Mouse (Mus musculus) embryonic facial prominence, embryonic 14.5 days (tissue): Measurements from ENCODE around the gene 1700014D04Rik. TPM values are rescaled to one million over a fixed set of nuclear protein-coding genes. Genes with fewer than 3 reads are reported as not detected.
"Not testable (repeated sequence)": the region's sequence is repeated elsewhere in the genome, so short reads cannot be mapped to it uniquely, and the experiment has no call there.

ENCODE experiments used
- ATAC-seq: fragments of 200-750 bp; cut with Nextera tagmentation; 2 replicates; pipeline ENCODE4 v1.8.0; 2017; ENCODE audit warnings: low read depth, moderate number of reproducible peaks, moderate TSS enrichment
- DNase-seq: peaks from one replicate; pipeline ENCODE4 v3.0.0-alpha.2; 2015; ENCODE audit warnings: low spot score
- H3K27ac ChIP-seq: fragments of 300-500 bp; sonication (generic); replicated peaks from 2 replicates; pipeline ENCODE4 v1.5.1; 2014; ENCODE audit warnings: low read depth, mild to moderate bottlenecking, low read length, moderate library complexity
- H3K27me3 ChIP-seq: fragments of 300-500 bp; sonication (generic); replicated peaks from 2 replicates; pipeline ENCODE4 v1.6.1; 2014; ENCODE audit warnings: low read length; ENCODE audit not compliant: control insufficient read depth, insufficient read depth
- H3K36me3 ChIP-seq: fragments of 300-500 bp; sonication (generic); 2 replicates; pipeline ENCODE4 v1.6.1; 2014; ENCODE audit warnings: low read length, mixed read lengths; ENCODE audit not compliant: control insufficient read depth, insufficient read depth
- H3K4me1 ChIP-seq: fragments of 300-500 bp; sonication (generic); 2 replicates; pipeline ENCODE4 v1.6.1; 2014; ENCODE audit warnings: antibody characterized with exemption, low read length; ENCODE audit not compliant: control insufficient read depth, insufficient read depth
- H3K4me2 ChIP-seq: fragments of 300-500 bp; sonication (generic); 2 replicates; pipeline ENCODE4 v1.6.1; 2014; ENCODE audit warnings: low read depth, mild to moderate bottlenecking, low read length, moderate library complexity, mixed read lengths
- H3K4me3 ChIP-seq: fragments of 300-500 bp; sonication (generic); 2 replicates; pipeline ENCODE4 v1.5.1; 2014; ENCODE audit warnings: low read depth, mild to moderate bottlenecking, low read length
- H3K9ac ChIP-seq: fragments of 300-500 bp; sonication (generic); 2 replicates; pipeline ENCODE4 v1.6.1; 2014; ENCODE audit warnings: low read depth, mild to moderate bottlenecking, low read length, moderate library complexity, mixed read lengths
- H3K9me3 ChIP-seq: fragments of 300-500 bp; sonication (generic); 2 replicates; pipeline ENCODE4 v1.6.1; 2016; ENCODE audit warnings: low read length; ENCODE audit not compliant: control insufficient read depth
- WGBS: fragments of 180-500 bp; shearing (Covaris S2); extraction: QIAGEN DNeasy Blood & Tissue Kit; methylation state at CpG from one replicate; pipeline ENCODE4 v1.1.7; 2014; 5-methylcytosine and 5-hydroxymethylcytosine counted together
- polyA plus RNA-seq: library from polyadenylated mRNA; unstranded; fragments of >200 nt; fragmentation: Nextera tagmentation; extraction: Ambion mirVana; gene quantifications from 2 replicates; pipeline ENCODE4 v1.2.1, GENCODE M21; 2014

The 1700014D04Rik gene
- polyA plus RNA-seq, 1 experiment from 2014 or later, result not detected

GRCm38 (mm10) chr13:59728378-59729093, 18.0 kb downstream of the 1700014D04Rik start:
- Histone ChIP-seq H3K9me3 (no peaks in the 10 kb centered on the region), H3K27ac (no peak overlapping the region), H3K4me3 (no peak overlapping the region), H3K4me2 (no peak overlapping the region), H3K4me1 (0 out of 2 replicates have a peak, but pooled peaks cover 6% of the 10 kb centered on the region), H3K27me3 (no peaks in the 10 kb centered on the region), H3K36me3 (no peaks in the 10 kb centered on the region), H3K9ac (no peak overlapping the region)
- ATAC-seq (peak; percentile 90), DNase-seq (peak; percentile 90)
- 35% methylated on average over 6 of the region's 7 CpGs for WGBS

DNA sequence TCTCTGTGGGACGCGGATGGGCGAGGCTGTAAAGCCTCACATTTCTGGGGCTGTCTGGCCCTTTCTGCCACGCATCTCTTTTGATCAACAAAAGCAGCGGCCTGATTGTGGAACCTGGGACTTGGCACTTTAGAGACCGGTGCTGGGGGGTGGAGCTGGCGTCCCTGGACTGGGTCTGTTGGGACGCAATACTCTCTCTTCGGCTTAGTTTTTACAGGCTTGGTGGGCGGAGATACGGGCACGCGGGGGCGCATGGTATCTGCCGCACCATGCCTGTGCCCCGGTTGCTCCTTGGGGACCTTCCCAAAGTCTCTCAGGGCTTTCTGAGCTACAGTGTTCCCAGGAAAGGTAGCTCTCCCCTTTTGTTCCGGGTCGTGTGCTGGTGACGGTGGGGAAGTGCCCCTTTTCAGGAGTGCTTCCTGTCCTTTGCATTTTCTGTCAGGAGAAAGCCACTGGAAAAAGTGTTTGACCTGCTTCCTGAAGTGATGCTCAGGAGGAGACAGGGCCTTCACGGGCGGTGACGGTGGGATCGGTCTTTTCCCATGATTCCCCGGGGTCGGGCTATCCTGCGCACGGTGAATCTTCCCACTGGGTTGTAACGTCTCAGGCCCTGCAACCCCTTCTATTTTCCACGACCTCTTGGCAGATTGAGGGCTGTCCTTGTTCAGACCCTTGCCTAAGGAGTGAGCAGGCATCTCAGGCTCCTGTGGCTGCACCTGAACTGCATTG, 20.2 kb downstream of the 1700014D04Rik start:
- Histone ChIP-seq H3K9ac (peak overlapping the region; percentile 48; the same call in 1 of the 2 replicates), H3K9me3 (no peaks in the 10 kb centered on the region), H3K36me3 (no peaks in the 10 kb centered on the region), H3K27ac (no peak overlapping the region), H3K4me2 (peak overlapping the region; percentile 41), H3K4me3 (peak overlapping the region; percentile 16; the same call in 1 of the 2 replicates), H3K4me1 (0 out of 2 replicates have a peak, but pooled peaks cover 6% of the 10 kb centered on the region), H3K27me3 (no peaks in the 10 kb centered on the region)
- ATAC-seq (no peak), DNase-seq (no peak)
- WGBS, result 32% methylated on average over 29 of the region's 29 CpGs

DNA sequence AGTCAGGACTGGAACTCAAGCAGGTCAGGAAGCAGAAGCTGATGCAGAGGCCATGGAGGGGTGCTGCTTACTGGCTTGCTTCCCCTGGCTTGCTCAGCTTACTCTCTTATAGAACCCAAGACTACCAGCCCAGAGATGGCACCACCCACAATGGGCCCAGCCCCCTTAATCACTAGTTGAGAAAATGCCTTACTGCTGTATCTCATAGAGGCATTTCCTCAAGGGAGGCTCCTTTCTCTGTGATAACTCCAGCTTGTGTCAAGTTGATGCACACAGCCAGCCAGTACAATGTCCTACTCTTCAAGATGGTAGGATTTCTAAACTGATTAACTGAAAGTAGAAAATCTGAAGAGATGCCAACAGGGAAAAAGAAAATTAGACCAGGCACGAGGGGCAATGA, 24.5 kb downstream of the 1700014D04Rik start:
- peaks cover 14% of the 10 kb centered on the region; the same call in 1 of the 2 replicates for H3K4me1 ChIP-seq
- H3K27me3 ChIP-seq, H3K27ac ChIP-seq, H3K9ac ChIP-seq, H3K36me3 ChIP-seq, H3K9me3 ChIP-seq, DNase-seq, ATAC-seq, H3K4me2 ChIP-seq, H3K4me3 ChIP-seq: not testable (repeated sequence)
- WGBS, result 74% methylated on average over 1 of the region's 1 CpGs

GRCm38 (mm10) chr13:59719475-59719874, 27.1 kb downstream of the 1700014D04Rik start:
- no peak overlapping the region for H3K9ac ChIP-seq
- H3K36me3 ChIP-seq, result no peaks in the 10 kb centered on the region
- ATAC-seq (no peak), DNase-seq (no peak)
- H3K4me3 ChIP-seq, result no peak overlapping the region
- H3K9me3 ChIP-seq, result no peaks in the 10 kb centered on the region
- 100% methylated on average over 1 of the region's 1 CpGs for WGBS
- no peak overlapping the region for H3K4me2 ChIP-seq
- peaks cover 8% of the 10 kb centered on the region; the same call in 1 of the 2 replicates for H3K4me1 ChIP-seq
- H3K27ac ChIP-seq, result peak overlapping the region; percentile 22; the same call in 1 of the 2 replicates
- no peaks in the 10 kb centered on the region for H3K27me3 ChIP-seq

GRCm38 (mm10) chr13:59718857-59719440, 27.6 kb downstream of the 1700014D04Rik start:
- H3K36me3 ChIP-seq, H3K4me1 ChIP-seq, H3K9me3 ChIP-seq, H3K4me3 ChIP-seq, H3K4me2 ChIP-seq, H3K27me3 ChIP-seq, H3K9ac ChIP-seq: not testable (repeated sequence)
- WGBS, result 23% methylated on average over 6 of the region's 6 CpGs
- DNase-seq, result peak; percentile 67
- peak; percentile 57; the same call in 1 of the 2 replicates for ATAC-seq
- H3K27ac ChIP-seq, result peak overlapping the region; percentile 22; the same call in 1 of the 2 replicates

DNA sequence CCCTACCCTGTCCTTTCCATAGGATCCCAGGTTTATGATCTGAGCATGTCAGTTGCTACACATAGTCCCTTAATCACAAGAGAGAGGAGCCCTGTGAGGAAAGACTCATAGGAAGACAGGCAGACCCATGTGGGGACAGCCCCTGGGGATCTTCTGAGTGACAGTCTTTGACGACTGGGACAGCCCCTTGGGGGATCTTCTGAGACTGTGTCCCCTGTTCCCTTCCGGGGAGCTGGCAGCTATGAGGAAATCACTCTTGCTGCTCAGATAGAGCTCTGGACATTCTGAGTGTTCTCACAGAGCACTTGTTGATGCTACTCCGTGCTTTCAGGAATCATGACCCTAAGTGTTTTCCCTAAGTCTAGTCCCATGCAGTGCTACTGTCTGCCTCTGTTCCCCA, 32.8 kb downstream of the 1700014D04Rik start:
- H3K4me2 ChIP-seq, result no peak overlapping the region
- 33% methylated on average over 3 of the region's 3 CpGs for WGBS
- no peaks in the 10 kb centered on the region for H3K9me3 ChIP-seq
- H3K9ac ChIP-seq, result no peak overlapping the region
- H3K4me1 ChIP-seq, result no peaks in the 10 kb centered on the region
- H3K4me3 ChIP-seq, result no peak overlapping the region
- no peak for DNase-seq
- no peak overlapping the region for H3K27ac ChIP-seq
- H3K36me3 ChIP-seq, result no peaks in the 10 kb centered on the region
- ATAC-seq, result no peak
- H3K27me3 ChIP-seq, result no peaks in the 10 kb centered on the region

DNA sequence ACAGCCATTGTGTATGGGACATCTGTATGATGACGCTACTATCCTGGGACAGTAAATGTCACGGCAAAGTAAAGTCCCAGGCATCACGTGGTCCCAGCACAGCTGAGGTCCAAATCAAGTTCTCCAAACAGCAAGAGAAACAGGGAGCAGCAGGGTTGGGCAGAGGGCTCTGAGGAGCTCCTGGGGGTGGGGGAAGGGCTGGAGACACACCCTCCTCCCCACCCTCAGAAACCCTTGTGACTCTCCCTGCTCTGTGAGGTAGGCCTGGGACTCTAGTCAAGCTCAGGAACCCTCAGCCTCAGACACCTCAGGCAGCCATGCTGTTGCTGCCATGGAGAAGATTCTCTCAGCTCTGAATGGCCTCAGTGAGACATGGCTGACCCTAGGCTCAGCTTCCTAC, 34.6 kb downstream of the 1700014D04Rik start, which contains the start of gene Spata31d1b:
TSS of gene Spata31d1b (plus strand) at position 301 of the 400 bp plus-strand sequence.
- H3K9me3 ChIP-seq, H3K4me3 ChIP-seq, H3K9ac ChIP-seq, ATAC-seq, H3K4me2 ChIP-seq, H3K4me1 ChIP-seq, H3K27me3 ChIP-seq, DNase-seq, H3K36me3 ChIP-seq, H3K27ac ChIP-seq: not testable (repeated sequence)
- 54% methylated on average over 3 of the region's 3 CpGs for WGBS

DNA sequence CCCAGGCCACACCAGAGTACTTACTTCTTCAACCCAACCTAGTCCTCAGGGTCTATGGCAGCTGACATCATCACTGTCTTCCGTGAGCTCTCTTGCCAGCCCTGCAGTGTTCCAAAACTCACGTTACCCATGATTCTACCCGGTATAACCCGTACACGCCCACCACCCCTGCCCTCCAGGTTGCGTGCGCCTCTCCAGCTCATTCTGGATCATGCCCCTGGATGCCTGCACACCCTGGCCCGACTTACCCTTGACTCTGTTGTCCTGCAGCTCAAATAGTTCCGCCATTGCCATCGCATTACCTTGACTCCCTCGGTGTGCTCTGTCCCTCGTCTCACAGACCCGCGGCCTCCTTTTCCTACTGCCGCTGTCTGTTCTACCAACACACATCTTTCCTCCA, 36.3 kb downstream of the 1700014D04Rik start, which contains the start of gene Spata31d1a:
TSS of gene Spata31d1a (minus strand) at position 101 of the 400 bp plus-strand sequence.
- no peak for ATAC-seq
- no peak within 1 kb of the TSS for H3K9ac ChIP-seq
- WGBS, result 92% methylated on average over 15 of the region's 15 CpGs
- H3K4me3 ChIP-seq, result no peak within 1 kb of the TSS
- H3K4me1 ChIP-seq, result no peaks in the 10 kb centered on the region
- H3K36me3 ChIP-seq, result no peaks in the 10 kb centered on the region
- H3K27ac ChIP-seq, result no peak within 1 kb of the TSS
- H3K27me3 ChIP-seq, result no peaks in the 10 kb centered on the region
- DNase-seq, result no peak
- H3K4me2 ChIP-seq, result no peak within 1 kb of the TSS
- H3K9me3 ChIP-seq, result no peaks in the 10 kb centered on the region
